Mouse (Mus musculus) kidney, adult 2 months (tissue): ENCODE data around the gene Tep1.

Source experiments
- CTCF ChIP-seq: fragments of 200-500 bp; conservative IDR thresholded peaks from 2 replicates; pipeline ENCODE4 v1.5.1; 2011; ENCODE audit warnings: low read depth, mild to moderate bottlenecking, control low read depth, low read length, moderate library complexity, mixed read lengths; ENCODE audit not compliant: insufficient read depth, insufficient read length
- POLR2A ChIP-seq: fragments of 200-500 bp; IDR thresholded peaks from one replicate; pipeline ENCODE4 v1.6.1; 2011; ENCODE audit warnings: low read depth, low read length, control low read depth

GRCm38 (mm10) chr14:50891621-50892020 is 21.3 kb upstream of the Tep1 start:
- TF ChIP-seq CTCF (no peak), POLR2A (no peak)
